Mouse (Mus musculus): ENCODE results near the gene Gm14391. TPM values are rescaled to one million over a fixed set of nuclear protein-coding genes. Genes with fewer than 3 reads are reported as not detected.

Gene Gm14391
- polyA plus RNA-seq (2012; rRNA removed; ENCODE audit: low replicate concordance), result 9.0 and 11.0 TPM in 2 replicates

DNA sequence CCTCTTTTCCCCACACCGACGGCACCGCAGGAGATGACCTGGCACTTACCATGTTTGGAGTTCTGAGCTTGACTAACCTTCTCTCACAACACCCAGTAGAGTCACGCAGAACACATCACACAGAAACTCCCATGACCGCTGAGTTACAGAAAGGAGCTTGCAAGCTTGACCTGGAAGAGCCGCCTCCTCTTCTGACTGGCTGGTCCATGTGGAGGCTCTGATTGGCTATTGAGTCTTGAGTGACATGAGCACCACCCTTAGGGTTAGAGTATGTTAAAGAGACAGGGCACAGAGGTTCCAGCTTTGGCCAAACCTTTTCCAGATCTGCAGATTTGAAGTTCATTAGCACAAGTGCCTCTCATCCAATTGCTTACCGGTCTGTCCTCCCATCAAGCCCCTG is at the start of gene Gm14391:
Gene Gm14391 (minus strand): TSS at position 186 of the 400 bp plus-strand sequence.

DNA sequence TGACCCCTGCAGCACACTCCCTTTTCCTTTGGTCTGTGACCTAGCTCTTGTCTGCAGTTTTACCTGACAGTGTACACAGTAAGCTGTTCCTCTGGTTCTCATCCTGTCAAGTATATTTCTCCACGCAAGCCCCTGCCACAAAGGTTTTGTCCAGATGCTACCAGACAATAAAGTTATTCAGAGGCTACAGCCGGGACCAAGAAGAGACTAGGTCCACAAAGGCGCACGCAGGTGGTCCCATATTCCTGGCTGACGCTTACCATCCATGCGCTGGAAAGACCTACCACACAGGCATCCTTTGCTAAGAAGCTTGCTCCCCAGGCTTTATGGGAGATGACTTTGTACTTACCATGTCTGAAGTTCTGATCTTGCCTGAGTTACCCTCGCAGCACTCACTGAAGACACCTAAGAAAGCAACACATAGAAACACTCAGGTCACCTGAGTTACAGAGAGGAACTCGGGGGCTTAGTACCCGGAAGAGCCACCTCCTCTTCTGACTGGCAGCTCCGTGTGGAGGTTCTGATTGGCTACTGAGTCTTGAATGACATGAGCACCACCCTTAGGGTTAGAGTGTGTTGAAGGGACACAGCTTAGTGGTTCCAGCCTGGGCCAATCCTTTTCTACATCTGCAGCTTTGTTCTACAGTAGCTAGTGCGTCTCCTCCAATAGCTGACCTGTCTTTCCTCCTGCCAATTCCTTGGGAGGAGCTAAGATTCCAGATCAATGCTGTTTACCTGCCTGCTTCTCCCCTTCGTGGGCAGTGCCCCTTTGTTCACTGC is 31.1 kb downstream of the Gm14391 start, which contains the start of gene Gm14443:
Gene Gm14443 (minus strand): TSS at position 471 of the 780 bp plus-strand sequence.

DNA sequence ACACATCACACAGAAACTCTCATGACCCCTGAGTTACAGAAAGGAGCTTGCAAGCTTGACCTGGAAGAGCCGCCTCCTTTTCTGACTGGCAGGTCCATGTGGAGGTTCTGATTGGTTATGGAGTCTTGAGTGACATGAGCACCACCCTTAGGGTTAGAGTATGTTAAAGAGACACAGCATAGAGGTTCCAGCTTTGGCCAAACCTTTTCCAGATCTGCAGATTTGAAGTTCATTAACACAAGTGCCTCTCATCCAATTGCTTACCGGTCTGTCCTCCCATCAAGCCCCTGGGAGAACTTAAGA is 64.8 kb downstream of the Gm14391 start, which contains the start of gene Gm14399:
Gene Gm14399 (minus strand): TSS at position 20 of the 303 bp plus-strand sequence.

Other genes starting within 250 kb of the Gm14391 start
- 0.21 TPM in 1 of 2 replicates, not detected in the other for gene Gm14444, start 196.7 kb downstream of the Gm14391 start, polyA plus RNA-seq (2012; rRNA removed; ENCODE audit: low replicate concordance)
- not detected in 2 replicates for gene Gm14393, start 139.1 kb downstream of the Gm14391 start, polyA plus RNA-seq (2012; rRNA removed; ENCODE audit: low replicate concordance)
- gene Gm14399, start 64.9 kb downstream of the Gm14391 start, polyA plus RNA-seq (2012; rRNA removed; ENCODE audit: low replicate concordance), result 2.8 and 2.9 TPM in 2 replicates
- gene Gm14443, start 31.0 kb downstream of the Gm14391 start, polyA plus RNA-seq (2012; rRNA removed; ENCODE audit: low replicate concordance), result 0.09 and 0.16 TPM in 2 replicates
- not detected in 2 replicates for gene Gm14440, start 68.2 kb upstream of the Gm14391 start, polyA plus RNA-seq (2012; rRNA removed; ENCODE audit: low replicate concordance)
- 2.2 and 3.6 TPM in 2 replicates for gene Gm4631, start 131.3 kb upstream of the Gm14391 start, polyA plus RNA-seq (2012; rRNA removed; ENCODE audit: low replicate concordance)
- gene Zfp968, start 165.5 kb upstream of the Gm14391 start, polyA plus RNA-seq (2012; rRNA removed; ENCODE audit: low replicate concordance), result 2.0 and 3.8 TPM in 2 replicates
- gene Gm4724, start 228.9 kb upstream of the Gm14391 start, polyA plus RNA-seq (2012; rRNA removed; ENCODE audit: low replicate concordance), result 10.0 and 14.3 TPM in 2 replicates

All from subcutaneous adipose tissue, adult 2 months (tissue).